Mouse (Mus musculus): ENCODE results near the gene Hus1. TPM values are rescaled to one million over a fixed set of nuclear protein-coding genes. Genes with fewer than 3 reads are reported as not detected.

The Hus1 gene
- polyA plus RNA-seq, 1 experiment from 2014 or later = 17.3 TPM

Other genes starting within 250 kb of the Hus1 start
- 0.06 and 0.18 TPM in 2 replicates for gene Pkd1l1, start 37.9 kb downstream of the Hus1 start, polyA plus RNA-seq (2015; fragmentation: Nextera tagmentation; extraction: Ambion mirVana)
- gene Gm11992, start 37.4 kb upstream of the Hus1 start, polyA plus RNA-seq (2015; fragmentation: Nextera tagmentation; extraction: Ambion mirVana) = 2.8 and 3.5 TPM in 2 replicates
- gene Sun3, start 37.8 kb upstream of the Hus1 start, polyA plus RNA-seq (2015; fragmentation: Nextera tagmentation; extraction: Ambion mirVana) = 0.13 and 0.24 TPM in 2 replicates
- gene Upp1, start 106.9 kb upstream of the Hus1 start, polyA plus RNA-seq (2015; fragmentation: Nextera tagmentation; extraction: Ambion mirVana) = 15.6 and 16.8 TPM in 2 replicates
- 0.05 and 0.13 TPM in 2 replicates for gene Abca13, start 180.8 kb upstream of the Hus1 start, polyA plus RNA-seq (2015; fragmentation: Nextera tagmentation; extraction: Ambion mirVana)

All from lung, embryonic 16.5 days (tissue).